Mouse (Mus musculus) spleen, adult 2 months (tissue): ENCODE results near the gene Zfp422.

Source experiments
- CTCF ChIP-seq: fragments of 200-500 bp; IDR thresholded peaks from 2 replicates; pipeline ENCODE4 v1.5.1; 2011; ENCODE audit warnings: mild to moderate bottlenecking, inconsistent platforms; ENCODE audit not compliant: insufficient read depth, insufficient read length, insufficient replicate concordance; ENCODE audit errors: extremely low read depth
- POLR2A ChIP-seq: fragments of 200-500 bp; IDR thresholded peaks from 2 replicates; pipeline ENCODE4 v1.6.1; 2011; ENCODE audit warnings: low read depth, low read length, inconsistent platforms

DNA sequence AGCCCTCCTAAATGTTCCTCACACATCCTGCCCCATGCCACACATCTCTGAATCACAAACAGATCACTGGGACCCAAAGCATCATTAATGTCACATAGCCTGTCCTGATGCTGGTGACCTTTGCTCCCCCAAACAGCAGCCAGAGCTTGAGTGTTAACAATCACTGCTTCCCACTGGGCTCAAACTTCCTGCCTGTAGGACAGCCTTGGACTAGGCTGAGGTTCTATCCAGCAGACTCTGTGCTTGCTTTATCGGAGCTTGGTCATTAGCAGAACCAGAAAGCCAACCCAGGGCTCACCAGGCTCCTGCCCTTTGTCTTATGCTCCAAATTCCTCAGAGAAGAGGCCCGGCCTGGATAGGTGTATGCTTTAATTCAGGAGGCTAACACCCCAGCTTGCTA, 10.1 kb upstream of the Zfp422 start:
- TF ChIP-seq POLR2A, result no peak
- TF ChIP-seq CTCF, result no peak
